Mouse (Mus musculus) urinary bladder, postnatal 25 days (tissue): ENCODE results near the gene Erc1.
"Not testable (repeated sequence)": the region's sequence is repeated elsewhere in the genome, so short reads cannot be mapped to it uniquely, and the experiment has no call there.

Source experiments
- DNase-seq: peaks from one replicate; pipeline ENCODE4 v3.0.0; 2022; ENCODE audit warnings: low spot score

Erc1 gene

DNA sequence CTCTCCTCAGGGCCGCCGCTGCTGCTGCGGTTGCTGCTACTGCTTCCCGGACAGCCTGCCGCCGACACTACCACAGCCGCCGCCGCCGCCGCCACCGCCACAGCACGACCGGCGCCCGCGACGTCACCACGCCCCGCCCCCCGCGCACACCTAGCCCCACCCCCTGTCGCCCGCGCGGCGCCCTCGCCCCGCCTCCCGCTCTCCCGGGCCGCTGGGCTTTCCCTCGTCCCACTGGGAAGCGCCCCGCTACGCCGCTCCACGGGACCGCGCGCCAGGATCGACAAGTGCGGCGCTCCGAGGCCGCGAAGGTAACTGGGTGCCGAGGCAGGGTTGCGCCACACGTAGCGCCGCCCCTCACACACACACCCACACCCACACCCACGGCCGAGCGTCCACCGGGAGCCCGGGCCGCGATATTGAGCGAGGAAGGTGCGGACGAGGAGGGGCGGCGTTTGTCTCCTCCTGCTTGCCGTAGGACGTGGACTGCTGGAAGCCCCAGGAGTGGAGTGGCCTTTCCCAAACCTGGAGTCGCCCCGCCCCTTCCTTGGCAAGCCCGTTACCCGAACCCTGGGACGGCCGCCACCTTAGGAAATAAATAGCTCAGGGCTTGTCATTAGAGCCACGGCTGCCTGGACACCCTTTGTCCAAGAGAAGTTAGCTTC is at the start of gene Erc1:
TSS of gene Erc1 (minus strand) at position 134 of the 662 bp plus-strand sequence.
- DNase-seq: peak; percentile 92

- DNase-seq: no peak
Measured at GRCm38 (mm10) chr6:119892711-119893110, 44.7 kb upstream of the Erc1 start.

GRCm38 (mm10) chr6:119883151-119883550 is 35.2 kb upstream of the Erc1 start:
- no peak for DNase-seq

GRCm38 (mm10) chr6:119864341-119865034 is 16.5 kb upstream of the Erc1 start:
- no peak for DNase-seq

GRCm38 (mm10) chr6:119861519-119861918 is 13.6 kb upstream of the Erc1 start:
- no peak for DNase-seq

GRCm38 (mm10) chr6:119860236-119860635 is 12.3 kb upstream of the Erc1 start:
- DNase-seq: no peak

- no peak for DNase-seq
Measured at GRCm38 (mm10) chr6:119855471-119855870, 7.5 kb upstream of the Erc1 start.

DNA sequence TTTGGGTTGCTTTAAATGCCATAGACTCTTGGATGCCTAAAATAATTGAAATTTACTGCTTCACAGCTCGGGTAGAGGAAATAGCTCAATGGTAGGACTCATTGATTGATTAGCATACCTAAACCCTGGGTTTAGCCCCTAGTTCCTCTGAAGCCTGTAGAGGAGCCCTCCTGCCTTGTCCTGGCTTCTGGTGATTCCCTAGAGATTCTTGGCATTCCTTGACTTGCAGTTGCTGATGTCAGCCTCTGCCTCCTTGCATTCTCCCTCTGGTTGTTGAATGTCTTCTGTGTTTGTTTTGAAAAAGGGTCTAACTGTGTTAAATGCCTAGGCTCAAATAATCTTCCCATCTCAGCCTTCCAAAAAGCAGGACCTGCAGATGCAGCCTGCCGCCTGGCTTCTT is 6.2 kb upstream of the Erc1 start:
- DNase-seq: no peak

DNA sequence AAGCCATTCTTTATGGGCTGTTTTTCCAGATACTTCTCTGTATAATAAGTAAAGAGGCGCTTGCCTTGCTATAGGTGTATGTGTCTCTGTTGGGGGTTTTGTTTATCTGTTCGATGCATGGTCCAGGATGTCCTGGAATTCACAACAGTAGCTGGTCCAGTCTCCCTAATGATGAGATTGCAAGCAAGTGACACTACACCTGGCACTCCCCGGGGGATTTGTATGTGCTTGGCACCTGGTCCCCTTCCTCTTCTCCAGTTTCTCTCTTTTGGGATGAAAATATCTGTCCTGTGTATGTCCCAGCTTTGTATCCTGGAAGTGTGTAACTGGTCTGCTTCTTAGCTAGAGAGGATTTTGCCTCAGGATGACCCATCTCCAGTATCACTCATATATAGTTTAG is 1.9 kb upstream of the Erc1 start:
- no peak for DNase-seq

- DNase-seq: no peak
Measured at GRCm38 (mm10) chr6:119849348-119849709, 1.4 kb upstream of the Erc1 start.

DNA sequence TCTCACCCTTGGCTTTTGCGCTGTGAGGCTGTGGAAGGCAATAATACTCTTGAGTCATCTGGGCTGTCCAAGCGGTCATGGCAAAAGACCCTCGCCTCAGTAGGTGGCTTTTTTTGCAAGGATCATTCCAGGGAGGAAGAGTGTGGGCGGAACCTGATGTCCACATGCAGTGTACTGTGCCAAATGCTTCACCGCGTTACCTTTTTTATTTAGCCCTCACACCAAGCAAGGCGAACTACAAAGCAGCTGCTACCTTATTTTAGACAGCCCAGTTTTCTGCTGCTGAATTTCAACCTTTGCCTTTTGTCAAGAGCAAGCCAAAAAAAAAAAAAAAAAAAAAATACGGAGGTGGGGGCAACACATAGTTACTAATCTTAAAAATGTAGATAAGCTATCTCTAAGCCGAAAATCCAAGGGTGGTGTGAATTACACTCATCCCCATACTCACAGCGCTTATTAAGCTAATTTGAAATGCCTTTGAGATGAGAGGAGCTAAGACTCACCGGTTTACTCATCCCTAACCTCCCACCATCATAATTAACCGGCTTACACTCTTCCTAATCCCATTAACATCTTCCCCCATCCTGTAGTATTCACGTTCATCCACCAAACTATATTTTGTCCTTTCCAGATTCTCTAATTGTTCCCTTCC is 855 bp upstream of the Erc1 start:
- DNase-seq: no peak

- no peak for DNase-seq
Measured at GRCm38 (mm10) chr6:119847518-119848033, 391 bp downstream of the Erc1 start.

- DNase-seq: no peak
Measured at GRCm38 (mm10) chr6:119846751-119847517, 1.0 kb downstream of the Erc1 start.

DNA sequence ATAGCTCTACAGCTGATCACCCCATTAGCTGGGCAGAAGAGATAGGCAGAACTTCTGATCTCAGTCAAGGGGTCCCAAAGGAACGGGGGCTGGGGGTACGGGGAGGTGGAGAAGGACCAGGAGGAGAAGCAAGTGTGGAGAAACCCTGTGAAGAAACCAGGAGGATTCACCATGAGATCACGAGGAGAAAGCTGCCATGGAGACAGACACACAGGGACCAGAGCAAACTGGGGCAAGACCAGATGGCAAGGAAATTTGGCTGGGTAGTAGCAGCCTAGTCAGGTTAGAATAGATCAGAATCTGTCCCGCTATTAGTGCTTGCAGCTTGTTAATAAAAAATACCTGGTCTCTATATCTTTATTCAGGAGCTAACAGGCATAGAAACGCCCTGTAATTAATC is 18.0 kb downstream of the Erc1 start:
- DNase-seq: no peak

GRCm38 (mm10) chr6:119828165-119828564 is 19.8 kb downstream of the Erc1 start:
- no peak for DNase-seq

DNA sequence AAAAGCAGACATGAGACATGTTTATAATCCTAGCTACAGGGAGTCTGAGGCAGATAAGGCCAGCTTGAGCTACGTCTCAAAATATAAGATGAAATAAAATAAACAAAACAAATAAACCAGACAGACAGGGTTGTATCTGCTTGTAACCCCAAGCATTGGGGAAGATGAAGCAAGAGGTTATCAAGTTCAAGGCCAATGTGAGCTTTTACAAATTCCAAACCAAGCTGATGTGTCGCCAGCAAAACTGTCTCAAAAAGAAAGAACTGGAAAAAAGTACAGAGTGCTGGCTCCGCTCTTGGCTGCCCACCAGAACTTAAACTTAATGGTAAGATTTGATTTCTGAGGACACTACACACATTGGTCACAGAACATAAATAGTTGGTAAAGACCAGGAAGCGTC is 21.3 kb downstream of the Erc1 start:
- DNase-seq: no peak

- no peak for DNase-seq
Measured at GRCm38 (mm10) chr6:119822216-119822615, 25.8 kb downstream of the Erc1 start.

DNA sequence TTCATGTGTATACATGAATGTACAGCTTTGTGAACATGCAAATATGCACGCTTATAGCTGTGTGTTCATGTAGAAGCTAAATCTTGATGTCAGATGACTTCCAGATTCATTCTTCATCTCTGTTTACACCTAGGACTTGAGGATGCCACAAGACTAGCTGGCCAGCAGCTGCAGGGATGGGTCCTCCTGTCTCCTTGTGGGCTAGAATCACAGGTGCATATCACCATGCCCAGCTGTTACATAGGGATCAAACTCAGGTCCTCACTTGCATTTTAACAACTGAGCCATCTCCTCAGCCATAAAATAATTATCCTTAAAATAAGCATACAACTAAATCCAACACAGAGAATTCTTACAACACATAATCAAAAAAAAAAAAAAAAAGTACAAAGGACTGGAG is 26.8 kb downstream of the Erc1 start:
- no peak for DNase-seq

DNA sequence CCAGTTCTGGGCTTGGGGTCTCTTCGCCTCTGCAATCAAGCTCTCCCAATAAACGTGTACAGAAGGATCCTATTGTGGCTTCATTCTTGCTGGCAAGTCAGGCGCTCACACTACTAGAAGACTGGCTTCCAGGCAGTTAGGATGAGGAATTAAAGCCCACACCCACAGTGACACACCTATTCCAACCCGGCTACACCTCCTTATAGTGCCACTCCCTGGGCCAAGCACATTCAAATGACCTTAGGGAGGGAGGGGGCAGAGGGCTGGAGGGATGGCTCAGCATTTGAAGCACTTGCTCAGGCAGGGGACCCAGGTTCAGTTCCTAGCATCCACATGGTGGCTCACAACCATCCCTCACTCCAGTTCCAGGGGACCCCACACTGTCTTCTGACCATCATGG is 29.4 kb downstream of the Erc1 start:
- DNase-seq: no peak

GRCm38 (mm10) chr6:119815426-119815825 is 32.5 kb downstream of the Erc1 start:
- no peak for DNase-seq

DNA sequence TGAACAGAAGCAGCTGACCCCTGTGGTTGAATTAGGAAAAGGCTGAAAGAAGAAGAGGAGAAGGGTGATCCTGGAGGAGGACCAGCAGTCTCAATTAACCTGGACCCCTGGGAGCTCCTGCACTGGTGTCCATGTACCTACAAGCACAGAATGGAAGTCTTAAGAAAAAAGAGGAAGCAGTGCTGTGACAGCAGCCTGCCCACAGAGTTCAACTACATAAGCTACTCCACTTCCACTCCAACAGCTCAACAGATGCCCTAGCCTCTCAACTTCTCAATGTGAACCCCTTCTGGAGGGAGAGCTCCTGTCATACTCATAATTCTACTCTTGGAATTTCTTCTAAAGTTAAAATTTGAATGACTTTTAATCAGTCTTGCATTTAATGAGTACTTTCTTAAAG is 34.9 kb downstream of the Erc1 start:
- not testable (repeated sequence) for DNase-seq

DNA sequence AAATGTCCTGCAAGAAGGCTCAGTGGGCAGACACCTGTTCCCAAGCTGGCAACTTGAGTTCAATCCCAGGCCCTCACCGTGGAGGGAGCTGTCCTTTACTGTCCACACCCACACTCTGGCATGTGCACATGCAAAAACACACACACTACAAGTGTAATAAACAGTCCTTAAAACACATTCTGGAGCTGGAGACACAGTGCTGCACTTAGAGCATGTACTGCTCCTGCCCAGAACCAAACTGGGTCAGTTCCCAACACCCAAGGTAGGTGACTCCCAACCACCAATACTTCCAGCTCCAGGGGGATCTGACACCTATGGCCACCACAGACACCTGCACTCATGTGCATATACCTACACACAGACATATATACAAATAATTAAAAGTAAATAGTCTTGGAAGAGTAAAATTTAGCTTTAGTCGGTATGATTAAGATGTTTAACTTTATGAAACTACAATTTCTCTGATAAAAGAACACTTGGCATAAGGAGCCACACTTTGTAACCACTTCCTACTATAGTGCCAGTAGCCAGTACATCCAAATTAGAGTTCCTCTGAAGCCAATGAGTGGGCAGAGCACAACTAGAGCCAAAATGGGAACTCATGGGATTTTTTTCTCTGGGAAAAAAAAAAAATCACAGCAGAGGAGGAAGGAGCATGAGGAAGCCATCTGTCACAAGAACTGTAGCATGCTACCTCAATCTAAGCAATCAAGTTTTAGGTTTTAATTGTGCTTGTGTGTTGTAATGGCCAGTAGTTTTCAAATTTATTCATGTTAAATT is 39.1 kb downstream of the Erc1 start:
- DNase-seq: no peak
